Mouse (Mus musculus): Measurements from ENCODE around the gene Tcf23. TPM values are rescaled to one million over a fixed set of nuclear protein-coding genes. Genes with fewer than 3 reads are reported as not detected.

The Tcf23 gene
- polyA plus RNA-seq, 1 experiment from 2014 or later = 2.2 TPM

- Histone ChIP-seq H3K4me3 (ENCODE audit: low read length) (no peak overlapping the region), H3K27ac (ENCODE audit: low read length) (no peak overlapping the region), H3K36me3 (ENCODE audit: insufficient read depth, low read length) (0 out of 2 replicates have a peak, but pooled peaks cover under 1% of the 10 kb centered on the region), H3K9ac (replicated peaks; ENCODE audit: low read length) (no peak overlapping the region), H3K9me3 (ENCODE audit: low read length) (no peaks in the 10 kb centered on the region), H3K4me1 (ENCODE audit: insufficient read depth, low read length) (peaks cover 21% of the 10 kb centered on the region), H3K4me2 (replicated peaks; ENCODE audit: low read depth, low read length) (no peak overlapping the region), H3K27me3 (ENCODE audit: insufficient read depth, low read length) (no peaks in the 10 kb centered on the region)
- no peak for ATAC-seq (ENCODE audit: low FRiP score, low TSS enrichment)
- 89% methylated on average over 2 of the region's 2 CpGs for WGBS
Measured at GRCm38 (mm10) chr5:30926073-30926472, 42.4 kb upstream of the Tcf23 start.

GRCm38 (mm10) chr5:30927945-30928529 is 40.4 kb upstream of the Tcf23 start:
- H3K9me3 ChIP-seq (ENCODE audit: low read length) = no peaks in the 10 kb centered on the region
- H3K27ac ChIP-seq (ENCODE audit: low read length) = no peak overlapping the region
- H3K27me3 ChIP-seq (ENCODE audit: insufficient read depth, low read length) = no peaks in the 10 kb centered on the region
- WGBS = 43% methylated on average over 7 of the region's 7 CpGs
- H3K36me3 ChIP-seq (ENCODE audit: insufficient read depth, low read length) = no peaks in the 10 kb centered on the region
- 0 out of 2 replicates have a peak overlapping the region, but pooled peaks have one; percentile 27 for H3K9ac ChIP-seq (replicated peaks; ENCODE audit: low read length)
- peak overlapping the region; percentile 41; the same call in 1 of the 2 replicates for H3K4me2 ChIP-seq (replicated peaks; ENCODE audit: low read depth, low read length)
- ATAC-seq (ENCODE audit: low FRiP score, low TSS enrichment) = peak; percentile 43; the same call in 1 of the 2 replicates
- H3K4me1 ChIP-seq (ENCODE audit: insufficient read depth, low read length) = peaks cover 4% of the 10 kb centered on the region; the same call in 1 of the 2 replicates
- H3K4me3 ChIP-seq (ENCODE audit: low read length) = no peak overlapping the region

GRCm38 (mm10) chr5:30930121-30930520 is 38.3 kb upstream of the Tcf23 start:
- Histone ChIP-seq H3K36me3 (ENCODE audit: insufficient read depth, low read length) (no peaks in the 10 kb centered on the region), H3K4me2 (replicated peaks; ENCODE audit: low read depth, low read length) (no peak overlapping the region), H3K4me3 (ENCODE audit: low read length) (no peak overlapping the region), H3K27me3 (ENCODE audit: insufficient read depth, low read length) (no peaks in the 10 kb centered on the region), H3K4me1 (ENCODE audit: insufficient read depth, low read length) (0 out of 2 replicates have a peak, but pooled peaks cover 3% of the 10 kb centered on the region), H3K27ac (ENCODE audit: low read length) (no peak overlapping the region), H3K9ac (replicated peaks; ENCODE audit: low read length) (no peak overlapping the region), H3K9me3 (ENCODE audit: low read length) (no peaks in the 10 kb centered on the region)
- ATAC-seq (ENCODE audit: low FRiP score, low TSS enrichment) = peak; percentile 37; the same call in 1 of the 2 replicates
- WGBS = 30% methylated on average over 4 of the region's 4 CpGs

DNA sequence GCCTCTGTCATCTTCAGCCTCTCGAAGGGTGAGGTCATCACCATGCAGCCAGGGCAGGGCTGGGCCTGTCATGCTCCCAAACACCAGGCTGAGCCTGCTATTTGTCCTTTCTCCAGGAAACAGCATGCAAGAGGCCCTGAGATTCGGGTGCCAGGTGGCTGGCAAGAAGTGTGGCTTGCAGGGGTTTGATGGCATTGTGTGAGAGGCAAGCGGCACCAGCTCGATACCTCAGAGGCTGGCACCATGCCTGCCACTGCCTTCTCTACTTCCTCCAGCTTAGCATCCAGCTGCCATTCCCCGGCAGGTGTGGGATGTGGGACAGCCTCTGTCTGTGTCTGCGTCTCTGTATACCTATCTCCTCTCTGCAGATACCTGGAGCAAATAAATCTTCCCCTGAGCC is 37.6 kb upstream of the Tcf23 start:
- no peak overlapping the region for H3K4me3 ChIP-seq (ENCODE audit: low read length)
- 0 out of 2 replicates have a peak, but pooled peaks cover 3% of the 10 kb centered on the region for H3K4me1 ChIP-seq (ENCODE audit: insufficient read depth, low read length)
- no peaks in the 10 kb centered on the region for H3K9me3 ChIP-seq (ENCODE audit: low read length)
- no peak for ATAC-seq (ENCODE audit: low FRiP score, low TSS enrichment)
- no peaks in the 10 kb centered on the region for H3K36me3 ChIP-seq (ENCODE audit: insufficient read depth, low read length)
- H3K4me2 ChIP-seq (replicated peaks; ENCODE audit: low read depth, low read length) = no peak overlapping the region
- no peak overlapping the region for H3K27ac ChIP-seq (ENCODE audit: low read length)
- WGBS = 81% methylated on average over 6 of the region's 6 CpGs
- no peak overlapping the region for H3K9ac ChIP-seq (replicated peaks; ENCODE audit: low read length)
- no peaks in the 10 kb centered on the region for H3K27me3 ChIP-seq (ENCODE audit: insufficient read depth, low read length)

DNA sequence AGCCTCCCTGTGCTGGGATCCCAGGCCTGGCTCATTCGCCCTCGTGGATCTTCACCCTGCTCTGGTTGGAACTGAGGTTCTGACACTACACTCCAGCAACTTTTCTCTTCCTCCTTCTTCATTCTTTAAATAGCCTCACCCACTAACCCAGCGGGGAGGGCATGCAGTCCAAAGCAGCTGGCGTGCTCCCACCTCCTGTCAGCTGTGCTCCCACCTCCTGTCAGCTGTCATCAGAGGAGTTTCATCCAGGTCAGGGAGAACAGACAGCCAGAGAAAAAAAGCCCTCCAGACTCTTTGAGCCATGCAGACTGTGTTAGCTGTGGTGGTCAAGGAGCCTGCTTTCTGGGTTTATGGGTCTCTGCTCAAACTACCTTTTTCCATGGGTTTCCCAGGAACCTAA is 37.1 kb upstream of the Tcf23 start:
- ATAC-seq (ENCODE audit: low FRiP score, low TSS enrichment) = no peak
- 0 out of 2 replicates have a peak, but pooled peaks cover 3% of the 10 kb centered on the region for H3K4me1 ChIP-seq (ENCODE audit: insufficient read depth, low read length)
- H3K9ac ChIP-seq (replicated peaks; ENCODE audit: low read length) = no peak overlapping the region
- no peaks in the 10 kb centered on the region for H3K36me3 ChIP-seq (ENCODE audit: insufficient read depth, low read length)
- H3K27me3 ChIP-seq (ENCODE audit: insufficient read depth, low read length) = no peaks in the 10 kb centered on the region
- no peak overlapping the region for H3K27ac ChIP-seq (ENCODE audit: low read length)
- H3K9me3 ChIP-seq (ENCODE audit: low read length) = no peaks in the 10 kb centered on the region
- no peak overlapping the region for H3K4me2 ChIP-seq (replicated peaks; ENCODE audit: low read depth, low read length)
- H3K4me3 ChIP-seq (ENCODE audit: low read length) = no peak overlapping the region
- 84% methylated on average over 4 of the region's 4 CpGs for WGBS

- Histone ChIP-seq H3K9me3 (ENCODE audit: low read length) (no peaks in the 10 kb centered on the region), H3K27me3 (ENCODE audit: insufficient read depth, low read length) (no peaks in the 10 kb centered on the region), H3K36me3 (ENCODE audit: insufficient read depth, low read length) (no peaks in the 10 kb centered on the region), H3K9ac (replicated peaks; ENCODE audit: low read length) (no peak overlapping the region), H3K4me2 (replicated peaks; ENCODE audit: low read depth, low read length) (no peak overlapping the region), H3K4me1 (ENCODE audit: insufficient read depth, low read length) (no peaks in the 10 kb centered on the region), H3K4me3 (ENCODE audit: low read length) (no peak overlapping the region), H3K27ac (ENCODE audit: low read length) (no peak overlapping the region)
- ATAC-seq (ENCODE audit: low FRiP score, low TSS enrichment) = no peak
- WGBS = 64% methylated on average over 5 of the region's 5 CpGs
Measured at GRCm38 (mm10) chr5:30933705-30934104, 34.8 kb upstream of the Tcf23 start.

- Histone ChIP-seq H3K4me3 (ENCODE audit: low read length) (no peak overlapping the region), H3K27me3 (ENCODE audit: insufficient read depth, low read length) (no peaks in the 10 kb centered on the region), H3K4me1 (ENCODE audit: insufficient read depth, low read length) (no peaks in the 10 kb centered on the region), H3K36me3 (ENCODE audit: insufficient read depth, low read length) (no peaks in the 10 kb centered on the region), H3K4me2 (replicated peaks; ENCODE audit: low read depth, low read length) (no peak overlapping the region), H3K9ac (replicated peaks; ENCODE audit: low read length) (no peak overlapping the region), H3K27ac (ENCODE audit: low read length) (no peak overlapping the region), H3K9me3 (ENCODE audit: low read length) (no peaks in the 10 kb centered on the region)
- ATAC-seq (ENCODE audit: low FRiP score, low TSS enrichment) = no peak
- 89% methylated on average over 5 of the region's 5 CpGs for WGBS
Measured at GRCm38 (mm10) chr5:30934725-30935461, 33.6 kb upstream of the Tcf23 start.

- H3K9ac ChIP-seq (replicated peaks; ENCODE audit: low read length) = no peak overlapping the region
- no peaks in the 10 kb centered on the region for H3K9me3 ChIP-seq (ENCODE audit: low read length)
- no peak overlapping the region for H3K4me3 ChIP-seq (ENCODE audit: low read length)
- H3K27ac ChIP-seq (ENCODE audit: low read length) = no peak overlapping the region
- H3K27me3 ChIP-seq (ENCODE audit: insufficient read depth, low read length) = no peaks in the 10 kb centered on the region
- H3K36me3 ChIP-seq (ENCODE audit: insufficient read depth, low read length) = no peaks in the 10 kb centered on the region
- no peak overlapping the region for H3K4me2 ChIP-seq (replicated peaks; ENCODE audit: low read depth, low read length)
- peaks cover 7% of the 10 kb centered on the region; the same call in 1 of the 2 replicates for H3K4me1 ChIP-seq (ENCODE audit: insufficient read depth, low read length)
- 91% methylated on average over 2 of the region's 2 CpGs for WGBS
- no peak for ATAC-seq (ENCODE audit: low FRiP score, low TSS enrichment)
Measured at GRCm38 (mm10) chr5:30943004-30943403, 25.5 kb upstream of the Tcf23 start.

DNA sequence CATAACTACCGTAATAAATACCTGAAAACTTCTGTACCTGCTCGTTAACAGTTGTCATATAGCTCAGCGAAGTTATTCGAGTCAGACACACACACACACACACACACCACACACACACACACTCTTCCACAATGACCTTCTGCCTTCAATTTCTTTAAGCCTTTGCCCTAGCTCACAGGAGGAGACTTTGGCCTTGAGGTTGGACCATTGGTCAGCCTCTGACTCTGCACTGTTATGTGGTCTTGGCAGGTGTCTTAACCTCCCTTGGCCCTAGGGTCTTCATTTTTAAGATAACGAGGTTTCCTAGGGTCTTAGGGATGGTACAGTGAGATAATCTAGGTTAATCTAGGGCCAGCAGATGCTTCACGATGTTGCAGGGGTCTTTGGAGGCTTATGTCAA is 24.1 kb upstream of the Tcf23 start:
- no peak for ATAC-seq (ENCODE audit: low FRiP score, low TSS enrichment)
- Histone ChIP-seq H3K9me3 (ENCODE audit: low read length) (no peaks in the 10 kb centered on the region), H3K4me3 (ENCODE audit: low read length) (no peak overlapping the region), H3K27me3 (ENCODE audit: insufficient read depth, low read length) (no peaks in the 10 kb centered on the region), H3K4me2 (replicated peaks; ENCODE audit: low read depth, low read length) (no peak overlapping the region), H3K4me1 (ENCODE audit: insufficient read depth, low read length) (peaks cover 15% of the 10 kb centered on the region), H3K9ac (replicated peaks; ENCODE audit: low read length) (no peak overlapping the region), H3K27ac (ENCODE audit: low read length) (no peak overlapping the region), H3K36me3 (ENCODE audit: insufficient read depth, low read length) (no peaks in the 10 kb centered on the region)
- 88% methylated on average over 6 of the region's 6 CpGs for WGBS

Measured in kidney, embryonic 16.5 days (tissue).